Mouse (Mus musculus): ENCODE data around the gene Dgcr6. TPM values are rescaled to one million over a fixed set of nuclear protein-coding genes. Genes with fewer than 3 reads are reported as not detected.

Gene Dgcr6
- polyA plus RNA-seq, 1 experiment from 2014 or later = 79.2 TPM

DNA sequence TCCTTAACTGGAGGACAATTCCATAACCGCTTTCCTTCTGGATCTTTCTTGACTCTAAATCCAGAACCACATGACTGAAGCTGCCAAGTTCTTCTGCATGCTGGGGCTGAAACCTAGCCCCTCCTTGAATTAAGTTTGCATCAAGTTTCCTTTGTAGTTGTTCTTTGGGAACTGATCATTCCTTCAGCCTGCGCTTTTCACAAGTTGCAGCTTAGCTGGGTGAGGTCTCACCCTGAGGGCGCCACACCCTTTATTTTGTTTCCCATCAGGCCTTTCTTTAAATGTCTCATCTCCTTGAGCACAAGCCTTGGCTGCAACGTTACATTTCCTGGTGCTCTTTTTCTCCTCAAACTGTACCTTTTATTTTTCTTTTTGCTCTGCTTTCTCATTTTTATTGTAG lies 50.2 kb downstream of the Dgcr6 start:
- no peak overlapping the region for H3K4me3 ChIP-seq (ENCODE audit: low read length)
- no peaks in the 10 kb centered on the region for H3K36me3 ChIP-seq (ENCODE audit: control insufficient read depth, insufficient read depth, low read length)
- no peaks in the 10 kb centered on the region for H3K27me3 ChIP-seq (ENCODE audit: control insufficient read depth, insufficient read depth, low read depth, low read length)
- H3K27ac ChIP-seq (ENCODE audit: low read length) = no peak overlapping the region
- no peaks in the 10 kb centered on the region for H3K9me3 ChIP-seq (ENCODE audit: control insufficient read depth, low read length)
- H3K4me2 ChIP-seq (ENCODE audit: low read depth, low read length) = no peak overlapping the region
- WGBS = 72% methylated on average over 4 of the region's 4 CpGs
- H3K9ac ChIP-seq (ENCODE audit: low read length) = no peak overlapping the region
- ATAC-seq (ENCODE audit: low read depth) = no peak
- H3K4me1 ChIP-seq (replicated peaks; ENCODE audit: control insufficient read depth, insufficient read depth, low read length) = no peaks in the 10 kb centered on the region

DNA sequence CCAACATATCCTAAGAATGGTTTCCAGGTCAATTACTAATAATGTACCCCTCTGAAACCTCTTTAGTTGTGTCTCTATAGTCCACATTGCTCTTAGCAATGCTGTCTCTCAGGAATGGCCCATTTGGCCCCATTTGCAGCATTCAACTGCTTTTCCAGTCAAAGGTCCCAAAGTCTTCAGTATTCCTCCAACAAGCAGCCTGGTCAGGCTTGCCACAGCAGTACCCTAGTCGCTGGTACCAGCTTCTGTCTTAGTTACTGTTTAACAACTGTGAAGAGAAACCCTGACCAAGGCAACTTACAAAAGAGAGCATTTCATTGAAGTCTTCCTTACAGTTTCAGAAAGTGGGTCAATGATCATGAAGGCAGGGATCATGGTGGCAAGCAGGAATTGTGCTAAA lies 50.7 kb downstream of the Dgcr6 start:
- no peaks in the 10 kb centered on the region for H3K27me3 ChIP-seq (ENCODE audit: control insufficient read depth, insufficient read depth, low read depth, low read length)
- H3K36me3 ChIP-seq (ENCODE audit: control insufficient read depth, insufficient read depth, low read length) = no peaks in the 10 kb centered on the region
- H3K9me3 ChIP-seq (ENCODE audit: control insufficient read depth, low read length) = no peaks in the 10 kb centered on the region
- H3K4me3 ChIP-seq (ENCODE audit: low read length) = no peak overlapping the region
- H3K9ac ChIP-seq (ENCODE audit: low read length) = no peak overlapping the region
- ATAC-seq (ENCODE audit: low read depth) = no peak
- H3K4me1 ChIP-seq (replicated peaks; ENCODE audit: control insufficient read depth, insufficient read depth, low read length) = no peaks in the 10 kb centered on the region
- no peak overlapping the region for H3K4me2 ChIP-seq (ENCODE audit: low read depth, low read length)
- 71% methylated on average over 1 of the region's 1 CpGs for WGBS
- no peak overlapping the region for H3K27ac ChIP-seq (ENCODE audit: low read length)

DNA sequence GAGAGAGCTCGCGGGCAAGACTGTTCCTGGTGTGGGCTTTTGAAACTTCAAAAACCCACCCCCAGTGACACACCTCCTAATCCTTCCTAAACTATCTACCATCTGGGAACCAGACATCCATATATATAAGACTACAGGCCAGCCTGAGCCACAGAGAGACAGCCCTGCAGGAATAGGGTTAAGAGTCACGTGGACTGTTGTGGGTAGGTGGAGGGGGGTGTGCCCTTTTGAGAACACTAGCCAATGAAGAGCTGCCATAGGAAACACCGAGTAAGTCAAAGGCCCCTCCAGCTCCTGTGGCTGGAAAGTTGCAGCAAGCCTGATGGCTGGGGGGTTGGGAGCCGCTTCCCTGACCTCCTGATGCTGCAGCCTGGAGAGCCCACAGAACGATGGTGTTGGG lies 51.1 kb downstream of the Dgcr6 start:
- Histone ChIP-seq H3K4me3 (ENCODE audit: low read length) (no peak overlapping the region), H3K36me3 (ENCODE audit: control insufficient read depth, insufficient read depth, low read length) (no peaks in the 10 kb centered on the region), H3K9me3 (ENCODE audit: control insufficient read depth, low read length) (no peaks in the 10 kb centered on the region), H3K9ac (ENCODE audit: low read length) (no peak overlapping the region), H3K27me3 (ENCODE audit: control insufficient read depth, insufficient read depth, low read depth, low read length) (no peaks in the 10 kb centered on the region), H3K27ac (ENCODE audit: low read length) (no peak overlapping the region), H3K4me2 (ENCODE audit: low read depth, low read length) (no peak overlapping the region), H3K4me1 (replicated peaks; ENCODE audit: control insufficient read depth, insufficient read depth, low read length) (no peaks in the 10 kb centered on the region)
- ATAC-seq (ENCODE audit: low read depth) = no peak
- WGBS = 34% methylated on average over 6 of the region's 6 CpGs

DNA sequence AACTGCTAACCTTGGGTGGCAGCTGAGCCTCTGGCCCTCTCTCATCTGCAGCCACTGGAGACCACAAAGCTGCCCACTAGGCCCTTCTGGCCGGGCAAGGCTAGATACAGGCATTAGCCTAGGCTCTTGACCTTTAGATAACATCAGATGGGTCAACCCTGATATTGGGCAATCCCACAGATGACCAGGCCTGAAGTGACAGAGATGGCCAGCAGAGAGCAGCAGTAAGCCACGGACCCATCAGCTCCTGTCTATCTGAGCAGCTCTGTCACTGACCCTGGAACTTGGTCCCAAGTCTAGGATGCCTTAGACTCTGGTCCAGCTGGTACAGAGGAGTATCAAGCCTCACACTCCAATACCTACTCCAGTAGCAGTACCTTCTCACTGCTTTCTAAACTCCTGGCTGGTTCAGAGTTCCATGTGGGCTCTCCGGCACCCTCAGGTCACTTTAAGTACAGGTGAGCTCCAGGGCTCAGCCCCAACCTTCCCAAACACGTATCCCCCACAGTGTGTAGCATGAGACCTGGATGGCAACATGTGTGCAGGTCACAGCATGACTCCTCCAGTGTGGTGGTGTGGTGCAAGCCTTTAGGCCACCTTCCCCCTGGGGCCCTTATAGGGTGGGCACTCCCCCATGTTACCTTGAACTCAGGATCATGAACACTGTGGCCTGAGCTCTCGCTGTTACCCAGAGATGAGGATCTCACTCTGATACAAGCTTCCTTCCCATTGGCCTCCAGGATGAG lies 55.7 kb downstream of the Dgcr6 start:
- WGBS = 53% methylated on average over 5 of the region's 5 CpGs
- no peak overlapping the region for H3K4me2 ChIP-seq (ENCODE audit: low read depth, low read length)
- no peaks in the 10 kb centered on the region for H3K36me3 ChIP-seq (ENCODE audit: control insufficient read depth, insufficient read depth, low read length)
- peaks cover 8% of the 10 kb centered on the region; the same call in 1 of the 2 replicates for H3K9me3 ChIP-seq (ENCODE audit: control insufficient read depth, low read length)
- ATAC-seq (ENCODE audit: low read depth) = peak; percentile 54; the same call in 1 of the 2 replicates
- H3K9ac ChIP-seq (ENCODE audit: low read length) = no peak overlapping the region
- no peaks in the 10 kb centered on the region for H3K4me1 ChIP-seq (replicated peaks; ENCODE audit: control insufficient read depth, insufficient read depth, low read length)
- no peaks in the 10 kb centered on the region for H3K27me3 ChIP-seq (ENCODE audit: control insufficient read depth, insufficient read depth, low read depth, low read length)
- H3K27ac ChIP-seq (ENCODE audit: low read length) = no peak overlapping the region
- no peak overlapping the region for H3K4me3 ChIP-seq (ENCODE audit: low read length)

DNA sequence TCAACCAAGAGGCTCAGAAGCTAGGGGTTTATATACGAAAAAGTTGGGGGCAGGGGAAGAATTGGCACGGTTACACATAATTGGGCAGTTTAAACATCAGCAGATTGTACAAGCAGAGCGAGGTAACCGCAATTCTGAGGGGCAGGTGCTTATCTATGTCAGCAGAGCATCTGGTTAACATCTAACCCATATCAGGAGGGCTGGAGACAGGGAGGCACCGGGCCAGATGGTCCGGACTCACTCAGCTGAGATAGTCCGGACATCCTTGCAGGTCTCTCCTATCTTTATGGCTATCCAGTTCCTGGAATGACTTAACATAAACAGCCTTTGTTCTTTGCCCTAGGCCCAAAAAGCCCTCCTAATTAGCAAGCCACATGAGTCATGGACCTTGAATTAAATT lies 58.4 kb downstream of the Dgcr6 start:
- H3K4me3 ChIP-seq (ENCODE audit: low read length) = no peak overlapping the region
- no peak overlapping the region for H3K27ac ChIP-seq (ENCODE audit: low read length)
- H3K4me2 ChIP-seq (ENCODE audit: low read depth, low read length) = no peak overlapping the region
- no peaks in the 10 kb centered on the region for H3K4me1 ChIP-seq (replicated peaks; ENCODE audit: control insufficient read depth, insufficient read depth, low read length)
- H3K9me3 ChIP-seq (ENCODE audit: control insufficient read depth, low read length) = peaks cover 8% of the 10 kb centered on the region; the same call in 1 of the 2 replicates
- 81% methylated on average over 7 of the region's 7 CpGs for whole genome bisulfite sequencing
- no peaks in the 10 kb centered on the region for H3K36me3 ChIP-seq (ENCODE audit: control insufficient read depth, insufficient read depth, low read length)
- ATAC-seq (ENCODE audit: low read depth) = no peak
- no peaks in the 10 kb centered on the region for H3K27me3 ChIP-seq (ENCODE audit: control insufficient read depth, insufficient read depth, low read depth, low read length)
- H3K9ac ChIP-seq (ENCODE audit: low read length) = no peak overlapping the region

DNA sequence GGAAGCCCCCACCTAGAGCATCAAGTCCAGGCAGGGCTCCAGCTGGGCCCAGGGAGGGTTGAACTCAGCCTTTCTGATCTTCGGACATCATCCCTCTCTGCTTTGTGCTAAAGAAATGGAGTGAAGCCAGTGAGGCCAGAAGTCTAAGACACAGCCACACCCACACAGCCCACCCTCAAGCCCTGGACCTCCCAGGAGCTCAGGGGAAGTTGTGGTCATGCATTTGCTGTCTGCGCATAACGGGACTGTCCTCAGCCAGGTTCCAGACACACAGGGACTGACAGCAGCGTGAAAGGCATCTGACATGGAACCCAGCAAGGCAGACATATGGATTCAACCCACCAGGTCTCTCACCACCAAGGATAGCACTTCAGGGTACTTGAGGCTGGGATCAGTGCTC lies 63.8 kb downstream of the Dgcr6 start:
- no peaks in the 10 kb centered on the region for H3K36me3 ChIP-seq (ENCODE audit: control insufficient read depth, insufficient read depth, low read length)
- H3K27me3 ChIP-seq (ENCODE audit: control insufficient read depth, insufficient read depth, low read depth, low read length) = no peaks in the 10 kb centered on the region
- no peaks in the 10 kb centered on the region for H3K9me3 ChIP-seq (ENCODE audit: control insufficient read depth, low read length)
- ATAC-seq (ENCODE audit: low read depth) = no peak
- H3K9ac ChIP-seq (ENCODE audit: low read length) = no peak overlapping the region
- H3K4me1 ChIP-seq (replicated peaks; ENCODE audit: control insufficient read depth, insufficient read depth, low read length) = no peaks in the 10 kb centered on the region
- H3K4me2 ChIP-seq (ENCODE audit: low read depth, low read length) = no peak overlapping the region
- H3K27ac ChIP-seq (ENCODE audit: low read length) = no peak overlapping the region
- 81% methylated on average over 4 of the region's 4 CpGs for WGBS
- no peak overlapping the region for H3K4me3 ChIP-seq (ENCODE audit: low read length)

DNA sequence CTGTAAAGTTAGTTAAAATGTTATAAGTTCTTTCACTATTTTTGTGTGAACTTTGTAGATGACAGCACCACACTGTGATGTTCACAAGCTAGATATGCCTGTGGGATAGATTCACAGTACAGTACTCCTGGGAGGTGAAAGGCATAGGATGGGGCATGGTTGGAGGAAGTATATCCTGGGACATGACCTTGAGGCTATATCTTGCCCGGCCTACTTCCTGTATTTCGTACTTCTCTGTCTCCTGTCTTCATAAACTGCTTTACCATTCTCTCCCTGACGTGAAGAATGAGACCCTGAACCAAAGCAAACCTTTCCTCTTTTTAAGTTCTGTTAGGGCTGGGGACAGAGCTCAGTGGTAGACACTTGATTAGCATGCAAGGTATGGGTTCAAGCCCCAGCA lies 65.6 kb downstream of the Dgcr6 start:
- Histone ChIP-seq H3K9me3 (ENCODE audit: control insufficient read depth, low read length) (no peaks in the 10 kb centered on the region), H3K9ac (ENCODE audit: low read length) (no peak overlapping the region), H3K27me3 (ENCODE audit: control insufficient read depth, insufficient read depth, low read depth, low read length) (no peaks in the 10 kb centered on the region), H3K4me1 (replicated peaks; ENCODE audit: control insufficient read depth, insufficient read depth, low read length) (no peaks in the 10 kb centered on the region), H3K4me2 (ENCODE audit: low read depth, low read length) (no peak overlapping the region), H3K27ac (ENCODE audit: low read length) (no peak overlapping the region), H3K4me3 (ENCODE audit: low read length) (no peak overlapping the region), H3K36me3 (ENCODE audit: control insufficient read depth, insufficient read depth, low read length) (no peaks in the 10 kb centered on the region)
- WGBS = 42% methylated on average over 3 of the region's 3 CpGs
- no peak for ATAC-seq (ENCODE audit: low read depth)

DNA sequence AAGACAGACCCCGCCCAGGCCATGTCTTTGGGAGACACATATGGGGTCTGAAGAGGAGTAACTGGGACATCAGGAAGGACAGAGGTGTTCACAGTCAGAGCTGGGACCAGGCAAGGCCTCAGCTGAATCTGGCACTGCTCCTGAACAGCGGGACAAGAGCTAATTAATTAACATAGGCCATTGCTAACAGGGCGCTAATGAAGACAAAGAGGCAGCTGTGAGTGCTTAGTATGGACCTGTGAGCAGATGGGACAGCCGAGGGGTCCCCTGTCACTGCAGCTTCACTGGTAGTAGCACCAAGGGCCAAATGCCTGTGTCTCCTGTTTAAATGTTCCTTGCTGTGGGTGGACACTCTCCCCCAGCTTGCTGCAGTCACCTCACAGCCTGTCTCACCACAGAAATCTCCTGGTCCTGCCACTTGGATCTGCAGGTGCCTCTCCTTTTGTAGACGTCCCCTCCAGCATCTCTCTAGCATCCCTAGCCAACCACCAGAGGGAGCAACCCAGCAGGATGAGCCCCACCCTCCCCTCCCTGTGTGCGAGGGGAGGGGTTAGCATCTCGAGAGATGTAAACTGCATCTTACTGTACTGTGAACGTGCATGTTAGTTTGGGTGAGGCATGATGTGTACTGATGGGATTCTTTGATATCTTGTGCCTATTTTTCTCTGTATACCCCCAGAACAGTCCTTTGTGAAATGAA lies 66.5 kb downstream of the Dgcr6 start:
- 24% methylated on average over 8 of the region's 8 CpGs for WGBS
- no peak overlapping the region for H3K27ac ChIP-seq (ENCODE audit: low read length)
- H3K4me2 ChIP-seq (ENCODE audit: low read depth, low read length) = no peak overlapping the region
- H3K9ac ChIP-seq (ENCODE audit: low read length) = no peak overlapping the region
- no peaks in the 10 kb centered on the region for H3K4me1 ChIP-seq (replicated peaks; ENCODE audit: control insufficient read depth, insufficient read depth, low read length)
- no peak overlapping the region for H3K4me3 ChIP-seq (ENCODE audit: low read length)
- H3K9me3 ChIP-seq (ENCODE audit: control insufficient read depth, low read length) = no peaks in the 10 kb centered on the region
- H3K27me3 ChIP-seq (ENCODE audit: control insufficient read depth, insufficient read depth, low read depth, low read length) = no peaks in the 10 kb centered on the region; the same call in 1 of the 2 replicates
- ATAC-seq (ENCODE audit: low read depth) = peak; percentile 57; the same call in 1 of the 2 replicates
- no peaks in the 10 kb centered on the region for H3K36me3 ChIP-seq (ENCODE audit: control insufficient read depth, insufficient read depth, low read length)
